Comparison of ENCODE assay signal across 15 mouse cellular contexts in genomic region chr6:108506161-108506560, GRCm38 (mm10).
"Had no signal": no experiment of that assay in that cellular context is flagged by ENCODE, and none has a peak within 500 bp of the region (broad histone marks: within the 10 kb centered on the region; RNA-seq: fewer than 3 reads in every experiment).

No protein-coding gene starts in this region.

- H3K9ac ChIP-seq: neural tube, embryonic 13.5 days; neural tube, embryonic 15.5 days; stomach, embryonic 15.5 days had no signal

- H3K36me3 ChIP-seq: neural tube, embryonic 13.5 days; neural tube, embryonic 15.5 days; stomach, embryonic 15.5 days had no signal

- H3K4me2 ChIP-seq: neural tube, embryonic 13.5 days; neural tube, embryonic 15.5 days; stomach, embryonic 15.5 days had no signal

- DNase-seq: retina, postnatal 1 day; right cerebral cortex, adult 18-20 months; right cerebral cortex, postnatal 14 days; right cerebral cortex, postnatal 25 days; right cerebral cortex, postnatal 4 days; spleen, adult 18-20 months; thymus, adult 18-20 months; thymus, adult 2 months; thymus, postnatal 14 days; thymus, postnatal 25 days; thymus, postnatal 36 days; thymus, postnatal 4 days had no signal

- H3K4me3 ChIP-seq: neural tube, embryonic 13.5 days; neural tube, embryonic 15.5 days; stomach, embryonic 15.5 days had no signal

- H3K27ac ChIP-seq: neural tube, embryonic 13.5 days; neural tube, embryonic 15.5 days had no signal

- H3K4me1 ChIP-seq: neural tube, embryonic 13.5 days; neural tube, embryonic 15.5 days had no signal

- H3K27me3 ChIP-seq: neural tube, embryonic 13.5 days; neural tube, embryonic 15.5 days; stomach, embryonic 15.5 days had no signal

- H3K9me3 ChIP-seq: neural tube, embryonic 13.5 days; neural tube, embryonic 15.5 days; stomach, embryonic 15.5 days had no signal
